Mouse (Mus musculus) CD4-positive, CD25-positive, alpha-beta regulatory T cell, adult 9 weeks (primary cell): ENCODE results near the gene Rpusd4. TPM values are rescaled to one million over a fixed set of nuclear protein-coding genes. Genes with fewer than 3 reads are reported as not detected.

Source experiments
- polyA plus RNA-seq: library from polyadenylated mRNA; unstranded; fragments of 100-300 nt; shearing (Covaris generic); gene quantifications from one replicate; pipeline ENCODE4 v1.2.1, GENCODE M21; 2017

Gene Rpusd4
- 59.3 TPM for polyA plus RNA-seq

DNA sequence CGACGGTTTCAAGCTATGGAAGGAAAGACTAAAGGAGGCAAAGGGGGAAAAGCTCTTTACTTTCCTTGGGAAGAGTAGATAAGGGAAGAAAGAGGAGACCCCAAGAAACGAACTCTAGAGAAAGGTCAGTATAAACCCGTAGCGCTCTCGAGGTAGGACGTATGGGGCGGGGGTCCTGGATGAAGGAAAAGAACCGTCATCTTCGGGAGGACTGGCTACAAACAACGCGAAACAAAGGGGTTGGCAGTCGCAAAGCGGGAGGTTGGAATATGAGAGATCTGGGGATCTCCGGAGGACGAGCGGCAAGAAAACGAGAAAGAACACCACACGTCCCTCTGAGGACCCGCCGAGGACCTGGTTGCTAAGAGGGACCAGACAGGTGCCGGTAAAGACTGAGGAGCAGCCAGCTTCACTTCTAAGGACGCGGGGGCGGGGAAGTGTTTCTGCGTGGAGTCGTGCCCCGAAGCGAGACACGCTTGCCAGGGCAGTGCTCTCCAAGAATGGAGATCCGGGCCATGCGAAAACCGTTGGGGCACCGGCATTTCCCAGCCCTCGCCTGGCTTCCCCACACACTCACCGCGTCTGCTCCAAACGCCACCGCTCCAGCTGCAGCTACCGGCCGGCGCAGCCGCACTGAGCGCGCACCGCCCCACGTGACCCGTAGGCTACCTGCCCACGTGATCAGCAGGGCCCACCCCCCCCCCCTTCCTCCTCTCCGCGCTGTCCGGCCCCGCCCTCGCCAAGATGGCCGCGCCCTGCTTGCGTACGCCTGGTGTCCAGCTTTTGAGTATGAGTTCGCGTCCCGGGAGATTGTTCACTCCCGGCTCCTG is at the start of gene Rpusd4, which contains the start of gene Fam118b:
TSS of gene Rpusd4 (plus strand) at position 720 of the 830 bp plus-strand sequence.
TSS of gene Fam118b (minus strand) at position 660 of the 830 bp plus-strand sequence.

Other genes starting within 250 kb of the Rpusd4 start
- gene St3gal4, start 148.6 kb upstream of the Rpusd4 start, polyA plus RNA-seq: 17.0 TPM
- 87.7 TPM for gene Dcps, start 91.8 kb upstream of the Rpusd4 start, polyA plus RNA-seq
- gene Srpr, start 67.7 kb upstream of the Rpusd4 start, polyA plus RNA-seq: 155 TPM
- gene Tirap, start 67.6 kb upstream of the Rpusd4 start, polyA plus RNA-seq: 8.2 TPM
- 53.0 TPM for gene Foxred1, start 56.8 kb upstream of the Rpusd4 start, polyA plus RNA-seq
- 66.7 TPM for gene Fam118b, start 60 bp upstream of the Rpusd4 start, polyA plus RNA-seq
- 3.6 TPM for gene Cdon, start 153.3 kb downstream of the Rpusd4 start, polyA plus RNA-seq